Mouse (Mus musculus): ENCODE results near the gene Ip6k1.
"Not testable (repeated sequence)": the region's sequence is repeated elsewhere in the genome, so short reads cannot be mapped to it uniquely, and the experiment has no call there.

Gene Ip6k1

GRCm38 (mm10) chr9:107983421-107983890 is 18.8 kb upstream of the Ip6k1 start:
- peak; percentile 33 for DNase-seq

GRCm38 (mm10) chr9:107984052-107984753 is 18.1 kb upstream of the Ip6k1 start:
- DNase-seq: no peak

- DNase-seq: no peak
These were observed 17.6 kb upstream of the Ip6k1 start for GRCm38 (mm10) chr9:107984754-107985055.

- DNase-seq: peak; percentile 62
These were observed 16.9 kb upstream of the Ip6k1 start, which contains the start of gene Inka1 for GRCm38 (mm10) chr9:107985131-107986119. Inka1 (minus strand) TSS chr9:107985879.

GRCm38 (mm10) chr9:107986376-107986775 is 15.9 kb upstream of the Ip6k1 start:
- DNase-seq: peak; percentile 75

GRCm38 (mm10) chr9:107987950-107988349 is 14.4 kb upstream of the Ip6k1 start:
- DNase-seq: no peak

- no peak for DNase-seq
These were observed 10.1 kb upstream of the Ip6k1 start, which contains the start of gene Cdhr4 for GRCm38 (mm10) chr9:107992197-107992596. Cdhr4 (plus strand) TSS chr9:107992497.

GRCm38 (mm10) chr9:107993013-107993412 is 9.3 kb upstream of the Ip6k1 start:
- no peak for DNase-seq

- no peak for DNase-seq
These were observed 7.8 kb upstream of the Ip6k1 start for GRCm38 (mm10) chr9:107994464-107994863.

- no peak for DNase-seq
These were observed 6.8 kb upstream of the Ip6k1 start for GRCm38 (mm10) chr9:107995513-107995912.

GRCm38 (mm10) chr9:107996049-107996448 is 6.3 kb upstream of the Ip6k1 start, which contains the start of gene Gm20662:
Gm20662 (plus strand) TSS chr9:107996349.
- DNase-seq: no peak

- DNase-seq: no peak
These were observed 653 bp downstream of the Ip6k1 start for GRCm38 (mm10) chr9:108002778-108003530.

- peak; percentile 36 for DNase-seq
These were observed 1.2 kb downstream of the Ip6k1 start for GRCm38 (mm10) chr9:108003531-108003890.

GRCm38 (mm10) chr9:108008041-108008440 is 5.7 kb downstream of the Ip6k1 start:
- no peak for DNase-seq

GRCm38 (mm10) chr9:108010385-108010784 is 8.1 kb downstream of the Ip6k1 start:
- no peak for DNase-seq

- DNase-seq: not testable (repeated sequence)
These were observed 11.3 kb downstream of the Ip6k1 start for GRCm38 (mm10) chr9:108013577-108013976.

GRCm38 (mm10) chr9:108017127-108017526 is 14.8 kb downstream of the Ip6k1 start:
- no peak for DNase-seq

GRCm38 (mm10) chr9:108020741-108021140 is 18.4 kb downstream of the Ip6k1 start:
- DNase-seq: no peak

- DNase-seq: no peak
These were observed 20.9 kb downstream of the Ip6k1 start for GRCm38 (mm10) chr9:108023216-108023615.

- DNase-seq: no peak
These were observed 24.3 kb downstream of the Ip6k1 start for GRCm38 (mm10) chr9:108026584-108026983.

- DNase-seq: no peak
These were observed 25.6 kb downstream of the Ip6k1 start for GRCm38 (mm10) chr9:108027867-108028266.

- no peak for DNase-seq
These were observed 29.8 kb downstream of the Ip6k1 start for GRCm38 (mm10) chr9:108032126-108032525.

All from cerebellum, adult 11-12 months (tissue).